11 mouse cellular contexts compared by ENCODE assay signal in the genomic region with DNA sequence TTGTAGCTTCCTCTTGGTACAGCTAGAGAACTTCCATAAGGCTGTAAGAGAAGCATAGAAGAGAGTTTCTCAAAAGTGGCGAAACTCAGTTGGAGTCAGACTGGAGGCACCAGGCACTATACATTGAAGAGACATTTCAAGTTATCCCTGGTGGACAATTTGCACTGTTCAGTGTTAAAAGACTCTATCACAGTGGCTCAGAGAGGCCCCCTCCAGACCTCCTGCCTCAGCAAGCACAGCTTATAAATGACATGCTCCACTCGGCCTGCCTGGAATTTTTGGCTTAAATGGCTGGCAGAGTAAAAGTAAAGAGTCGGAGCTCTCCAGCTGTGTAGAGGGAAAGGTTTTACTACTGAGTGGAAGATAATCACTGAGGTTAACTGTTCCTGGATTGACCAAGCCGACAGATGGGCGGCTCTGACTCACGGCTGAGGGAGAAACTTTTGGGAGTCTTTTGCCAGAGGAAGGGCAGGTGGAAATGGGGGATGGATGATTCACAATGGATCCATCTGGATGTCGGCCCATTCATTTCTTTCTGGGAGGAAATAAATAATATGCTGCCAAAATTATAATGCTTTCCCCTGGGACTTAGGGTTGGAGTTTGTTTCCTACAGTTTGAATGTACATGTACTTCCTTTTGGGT.
DNase-seq lines count a peak whose midpoint lies in the region; ATAC-seq lines count a peak whose summit lies in the region.
"Had no signal": no experiment of that assay in that cellular context is flagged by ENCODE, and none has a peak within 500 bp of the region (broad histone marks: within the 10 kb centered on the region; RNA-seq: fewer than 3 reads in every experiment).

No protein-coding gene starts in this region.

- no peak overlapping the region for H3K4me3 ChIP-seq in hindbrain, embryonic 16.5 days (ENCODE audit: low read length)
- no peak overlapping the region for H3K4me3 ChIP-seq in hindbrain, embryonic 12.5 days
- H3K4me3 ChIP-seq in embryonic facial prominence, embryonic 12.5 days: no peak overlapping the region
- H3K4me3 ChIP-seq: heart, adult 2 months had no signal

- no peaks in the 10 kb centered on the region for H3K4me1 ChIP-seq in hindbrain, embryonic 16.5 days (ENCODE audit: control insufficient read depth, insufficient read depth, low read depth, low read length)
- no peaks in the 10 kb centered on the region for H3K4me1 ChIP-seq in hindbrain, embryonic 12.5 days
- 0 out of 2 replicates have a peak, but pooled peaks cover 5% of the 10 kb centered on the region for H3K4me1 ChIP-seq in embryonic facial prominence, embryonic 12.5 days

- no peak overlapping the region for H3K9ac ChIP-seq in hindbrain, embryonic 16.5 days (ENCODE audit: low read depth, low read length)
- no peak overlapping the region for H3K9ac ChIP-seq in hindbrain, embryonic 12.5 days
- H3K9ac ChIP-seq in embryonic facial prominence, embryonic 12.5 days: no peak overlapping the region

- no peak overlapping the region for H3K4me2 ChIP-seq in hindbrain, embryonic 16.5 days (ENCODE audit: low read length)
- no peak overlapping the region for H3K4me2 ChIP-seq in hindbrain, embryonic 12.5 days (replicated peaks)
- H3K4me2 ChIP-seq in embryonic facial prominence, embryonic 12.5 days (replicated peaks): no peak overlapping the region

- peak; percentile 85 for DNase-seq in brain, adult 2 months (ENCODE audit: low read depth, low spot score)
- peak; percentile 19 for DNase-seq in left cerebral cortex, postnatal 4 days
- no peak for DNase-seq in spleen, postnatal 36 days (ENCODE audit: low spot score in 2 of 2)
- no peak for DNase-seq in thymus, postnatal 36 days

- WGBS in hindbrain, embryonic 16.5 days: 58% methylated on average over 7 of the region's 7 CpGs
- WGBS in hindbrain, embryonic 12.5 days: 61% methylated on average over 7 of the region's 7 CpGs
- WGBS in embryonic facial prominence, embryonic 12.5 days: 54% methylated on average over 7 of the region's 7 CpGs

- H3K27me3 ChIP-seq in hindbrain, embryonic 16.5 days (replicated peaks; ENCODE audit: control insufficient read depth, insufficient read depth, low read length): no peaks in the 10 kb centered on the region
- no peaks in the 10 kb centered on the region for H3K27me3 ChIP-seq in hindbrain, embryonic 12.5 days
- no peaks in the 10 kb centered on the region for H3K27me3 ChIP-seq in embryonic facial prominence, embryonic 12.5 days

- peak; percentile 42; the same call in 1 of the 2 replicates for ATAC-seq in hindbrain, embryonic 16.5 days
- no peak for ATAC-seq in hindbrain, embryonic 12.5 days (ENCODE audit: low FRiP score)
- ATAC-seq in embryonic facial prominence, embryonic 12.5 days (ENCODE audit: insufficient number of reproducible peaks, insufficient read depth, low FRiP score, low TSS enrichment): no peak
- ATAC-seq: forebrain, embryonic 14.5 days; inflammation-experienced regulatory T-cells, adult 6 months; lung, postnatal 0 days had no signal

- intact Hi-C loops in left cerebral cortex, postnatal 4 days (cut with DNase I): no loop called here

- H3K36me3 ChIP-seq in hindbrain, embryonic 16.5 days (ENCODE audit: control insufficient read depth, insufficient read depth, low read length): no peaks in the 10 kb centered on the region
- no peaks in the 10 kb centered on the region for H3K36me3 ChIP-seq in hindbrain, embryonic 12.5 days
- no peaks in the 10 kb centered on the region for H3K36me3 ChIP-seq in embryonic facial prominence, embryonic 12.5 days

- no peak overlapping the region for H3K27ac ChIP-seq in hindbrain, embryonic 16.5 days (ENCODE audit: low read depth, low read length)
- no peak overlapping the region for H3K27ac ChIP-seq in hindbrain, embryonic 12.5 days
- peak overlapping the region; percentile 41; the same call in 1 of the 2 replicates for H3K27ac ChIP-seq in embryonic facial prominence, embryonic 12.5 days
- H3K27ac ChIP-seq: heart, adult 2 months had no signal

- H3K9me3 ChIP-seq in hindbrain, embryonic 16.5 days (ENCODE audit: control insufficient read depth, low read length): no peaks in the 10 kb centered on the region
- no peaks in the 10 kb centered on the region for H3K9me3 ChIP-seq in hindbrain, embryonic 12.5 days (replicated peaks)
- H3K9me3 ChIP-seq in embryonic facial prominence, embryonic 12.5 days: no peaks in the 10 kb centered on the region

Comparison
In these comparisons a context has a peak if more than half of its experiments do, and no peak if none do; other contexts are left out.
1. DNase-seq: peak in brain, adult 2 months (single experiment) and left cerebral cortex, postnatal 4 days (single experiment); none in spleen, postnatal 36 days (0 of 2) and thymus, postnatal 36 days (0 of 2).